In genomic region chr9:114733238-114733637, GRCm38 (mm10) we compare ENCODE assay signal across 19 mouse cellular contexts. TPM values are rescaled to one million over a fixed set of nuclear protein-coding genes. Genes with fewer than 3 reads are reported as not detected.
DNase-seq lines count a peak whose midpoint lies in the region; ATAC-seq and TF ChIP-seq lines count a peak whose summit lies in the region.
"Had no signal": no experiment of that assay in that cellular context is flagged by ENCODE, and none has a peak within 500 bp of the region (broad histone marks: within the 10 kb centered on the region; RNA-seq: fewer than 3 reads in every experiment).

No protein-coding gene starts in this region.

- H3K79me2 ChIP-seq in MEL (ENCODE audit: control insufficient read depth, insufficient read depth, low read length, poor library complexity), result peaks cover 25% of the 10 kb centered on the region

- peak overlapping the region; percentile 71 for H3K27ac ChIP-seq in heart, embryonic 16.5 days (ENCODE audit: low read length)
- 0 out of 2 replicates have a peak overlapping the region, but pooled peaks have one; percentile 5 for H3K27ac ChIP-seq in MEL (ENCODE audit: control insufficient read depth, low read depth, low read length)
- 0 out of 2 replicates have a peak overlapping the region, but pooled peaks have one; percentile 27 for H3K27ac ChIP-seq in intestine, embryonic 14.5 days (ENCODE audit: low read depth)
- no peak overlapping the region for H3K27ac ChIP-seq in liver, embryonic 16.5 days (ENCODE audit: low read length)
- no peak overlapping the region for H3K27ac ChIP-seq in forebrain, embryonic 10.5 days
- H3K27ac ChIP-seq: embryonic facial prominence, embryonic 10.5 days; limb, embryonic 15.5 days; neural tube, embryonic 13.5 days; stomach, embryonic 15.5 days had no signal

- no peaks in the 10 kb centered on the region for H3K36me3 ChIP-seq in heart, embryonic 16.5 days (ENCODE audit: control insufficient read depth, insufficient read depth)
- H3K36me3 ChIP-seq in MEL (ENCODE audit: control insufficient read depth in 1 of 2, insufficient read depth in 2 of 2, low read length in 2 of 2), result peaks cover 3 to 25% of the 10 kb centered on the region in 2 experiments
- H3K36me3 ChIP-seq in intestine, embryonic 14.5 days (ENCODE audit: control insufficient read depth, insufficient read depth, low read length), result 0 out of 2 replicates have a peak, but pooled peaks cover 3% of the 10 kb centered on the region
- no peaks in the 10 kb centered on the region for H3K36me3 ChIP-seq in liver, embryonic 16.5 days (ENCODE audit: control insufficient read depth, insufficient read depth)
- peaks cover 13% of the 10 kb centered on the region for H3K36me3 ChIP-seq in forebrain, embryonic 10.5 days (replicated peaks)
- H3K36me3 ChIP-seq: neural tube, embryonic 13.5 days; stomach, embryonic 15.5 days had no signal

- TF ChIP-seq POLR2A in MEL (IDR thresholded peaks at IDR 0.05; ENCODE audit: control insufficient read depth in 1 of 2, insufficient read depth in 1 of 2, low read depth in 1 of 2, low read length in 2 of 2, poor library complexity in 1 of 2), result no peak

- no peak overlapping the region for H3K4me3 ChIP-seq in heart, embryonic 16.5 days (ENCODE audit: low read length)
- peak overlapping the region in 1 of 2 experiments; percentile 4; a peak in 1 of 4 replicates for H3K4me3 ChIP-seq in MEL (ENCODE audit: control insufficient read depth in 1 of 2, insufficient read depth in 1 of 2, low read depth in 2 of 2, low read length in 2 of 2)
- no peak overlapping the region for H3K4me3 ChIP-seq in intestine, embryonic 14.5 days (ENCODE audit: low read depth, low read length)
- H3K4me3 ChIP-seq in liver, embryonic 16.5 days (ENCODE audit: low read depth, low read length), result no peak overlapping the region
- H3K4me3 ChIP-seq in forebrain, embryonic 10.5 days, result no peak overlapping the region
- H3K4me3 ChIP-seq: neural tube, embryonic 13.5 days; stomach, embryonic 15.5 days had no signal

- no peak for TF ChIP-seq RAD21 in MEL (IDR thresholded peaks at IDR 0.05; ENCODE audit: low read depth, low read length)

- no peak for DNase-seq in heart, adult 9 months (ENCODE audit: low spot score in 2 of 2)
- DNase-seq in MEL (ENCODE audit: low read depth, low spot score), result peak; percentile 64
- DNase-seq in intestine, embryonic 14.5 days (ENCODE audit: low spot score), result no peak
- no peak for DNase-seq in Muller cell, postnatal 12 days (ENCODE audit: inconsistent ontology term)
- no peak for DNase-seq in forebrain, embryonic 10.5 days (ENCODE audit: extremely low spot score, low spot score)
- DNase-seq: adrenal gland, postnatal 14 days; cerebellum, adult 18-20 months; kidney, adult 9 months; lung, postnatal 14 days; right cerebral cortex, postnatal 14 days had no signal

- peak overlapping the region; percentile 55 for H3K9ac ChIP-seq in heart, embryonic 16.5 days (ENCODE audit: low read length)
- H3K9ac ChIP-seq in MEL (ENCODE audit: control insufficient read depth, low read depth, low read length, poor library complexity, severe bottlenecking), result peak overlapping the region; percentile 11
- H3K9ac ChIP-seq in intestine, embryonic 14.5 days (ENCODE audit: low read length), result no peak overlapping the region
- no peak overlapping the region for H3K9ac ChIP-seq in liver, embryonic 16.5 days (ENCODE audit: low read depth, low read length)
- H3K9ac ChIP-seq: limb, embryonic 15.5 days; neural tube, embryonic 13.5 days; stomach, embryonic 15.5 days had no signal

- H3K4me1 ChIP-seq in heart, embryonic 16.5 days (ENCODE audit: control insufficient read depth, insufficient read depth, low read length), result peaks cover 42% of the 10 kb centered on the region
- peaks cover 6 to 23% of the 10 kb centered on the region in 2 experiments for H3K4me1 ChIP-seq in MEL (ENCODE audit: control insufficient read depth in 1 of 2, insufficient read depth in 2 of 2, low read length in 2 of 2)
- peaks cover 18% of the 10 kb centered on the region for H3K4me1 ChIP-seq in intestine, embryonic 14.5 days (replicated peaks; ENCODE audit: control insufficient read depth, insufficient read depth, low read length)
- peaks cover 55% of the 10 kb centered on the region for H3K4me1 ChIP-seq in liver, embryonic 16.5 days (ENCODE audit: control insufficient read depth, low read depth, low read length)
- peaks cover 41% of the 10 kb centered on the region for H3K4me1 ChIP-seq in forebrain, embryonic 10.5 days

- H3K9me3 ChIP-seq in heart, embryonic 16.5 days (replicated peaks; ENCODE audit: control insufficient read depth, low read length), result no peaks in the 10 kb centered on the region
- no peaks in the 10 kb centered on the region for H3K9me3 ChIP-seq in MEL (replicated peaks; ENCODE audit: insufficient read depth, low read length)
- no peaks in the 10 kb centered on the region for H3K9me3 ChIP-seq in intestine, embryonic 14.5 days (ENCODE audit: control insufficient read depth, low read length)
- H3K9me3 ChIP-seq in liver, embryonic 16.5 days (replicated peaks; ENCODE audit: control insufficient read depth, low read length), result no peaks in the 10 kb centered on the region
- no peaks in the 10 kb centered on the region for H3K9me3 ChIP-seq in forebrain, embryonic 10.5 days
- H3K9me3 ChIP-seq: embryonic facial prominence, embryonic 10.5 days; limb, embryonic 15.5 days; neural tube, embryonic 13.5 days; stomach, embryonic 15.5 days had no signal

- 0 out of 4 replicates have a peak, but pooled peaks of 1 of the 2 experiments have one; percentile 8 for TF ChIP-seq EP300 in MEL (IDR thresholded peaks at IDR 0.05; ENCODE audit: low read depth in 1 of 2, low read length in 2 of 2)

- peak overlapping the region; percentile 33 for H3K4me2 ChIP-seq in heart, embryonic 16.5 days (ENCODE audit: low read depth, low read length)
- no peak overlapping the region for H3K4me2 ChIP-seq in intestine, embryonic 14.5 days (ENCODE audit: low read length)
- H3K4me2 ChIP-seq in liver, embryonic 16.5 days (ENCODE audit: low read depth, low read length), result peak overlapping the region; percentile 15
- H3K4me2 ChIP-seq: limb, embryonic 15.5 days; midbrain, embryonic 11.5 days; neural tube, embryonic 13.5 days had no signal

- WGBS in heart, embryonic 16.5 days, result 46% methylated on average over 2 of the region's 2 CpGs
- WGBS in intestine, embryonic 14.5 days, result 47% methylated on average over 2 of the region's 2 CpGs
- WGBS in liver, embryonic 16.5 days (ENCODE audit: insufficient replicate concordance), result 34% methylated on average over 2 of the region's 2 CpGs
- 86% methylated on average over 2 of the region's 2 CpGs for WGBS in forebrain, embryonic 10.5 days

- TF ChIP-seq CTCF in MEL (IDR thresholded peaks at IDR 0.05 in 2 of 3, conservative IDR thresholded peaks at IDR 0.05 in 1 of 3; ENCODE audit: control insufficient read depth in 1 of 3, insufficient read depth in 1 of 3, low read depth in 2 of 3, low read length in 3 of 3, poor library complexity in 1 of 3, severe bottlenecking in 1 of 3), result no peak

- H3K27me3 ChIP-seq in heart, embryonic 16.5 days (ENCODE audit: control insufficient read depth, insufficient read depth, low read length), result no peaks in the 10 kb centered on the region
- H3K27me3 ChIP-seq in MEL (ENCODE audit: control insufficient read depth in 1 of 2, insufficient read depth in 2 of 2, low read length in 2 of 2), result no peaks in the 10 kb centered on the region
- no peaks in the 10 kb centered on the region for H3K27me3 ChIP-seq in intestine, embryonic 14.5 days (replicated peaks; ENCODE audit: control insufficient read depth, insufficient read depth, low read length)
- H3K27me3 ChIP-seq in liver, embryonic 16.5 days (ENCODE audit: control insufficient read depth, insufficient read depth, low read depth, low read length), result no peaks in the 10 kb centered on the region
- H3K27me3 ChIP-seq in forebrain, embryonic 10.5 days (ENCODE audit: poor library complexity, severe bottlenecking), result no peaks in the 10 kb centered on the region
- H3K27me3 ChIP-seq: limb, embryonic 15.5 days; neural tube, embryonic 13.5 days; stomach, embryonic 15.5 days had no signal

- no peak for ATAC-seq in heart, embryonic 16.5 days (replicated peaks; ENCODE audit: extremely low read depth, insufficient read depth, low FRiP score)
- no peak for ATAC-seq in intestine, embryonic 14.5 days (replicated peaks; ENCODE audit: low FRiP score, low TSS enrichment, low read depth)
- ATAC-seq in liver, embryonic 16.5 days (ENCODE audit: low read depth), result no peak
- ATAC-seq: forebrain, embryonic 16.5 days; hindbrain, embryonic 16.5 days had no signal

TF ChIP-seq in MEL, 35 proteins besides CTCF, POLR2A, EP300 and RAD21 (continues in another document):
- 0 out of 2 replicates have a peak, but pooled peaks have one; percentile 33 for TF ChIP-seq SIN3A (IDR thresholded peaks at IDR 0.05; ENCODE audit: low read length)

RNA-seq across cellular contexts. Expression of gene Cmtm6, which starts 2.3 kb away (rescaled TPM):
- 51.0 and 51.6 TPM in 2 replicates for polyA plus RNA-seq in heart, embryonic 16.5 days (2015; fragmentation: Nextera tagmentation; extraction: Ambion mirVana)
- total RNA-seq in MEL (2012; rRNA removed), result 17.6 and 21.0 TPM in 2 replicates
- 10 to 100 TPM in 1 of 2 experiments, not detected in 1; 21.7 TPM for polyA plus RNA-seq in MEL (2012; ENCODE audit: insufficient read depth in 1 of 2, insufficient read length in 2 of 2, low read depth in 1 of 2, low replicate concordance in 2 of 2, missing spikeins in 1 of 2)
- 61.4 and 61.5 TPM in 2 replicates for polyA plus RNA-seq in intestine, embryonic 14.5 days (2014; fragmentation: Nextera tagmentation; extraction: Ambion mirVana)
- 28.9 and 32.2 TPM in 2 replicates for polyA plus RNA-seq in liver, embryonic 16.5 days (2015; fragmentation: Nextera tagmentation; extraction: Ambion mirVana)
- polyA plus RNA-seq in forebrain, embryonic 10.5 days (2016; fragmentation: Nextera tagmentation; extraction: Ambion mirVana), result 29.1 and 29.9 TPM in 2 replicates

RNA-seq across cellular contexts. Expression of gene Dync1li1, which starts 44.6 kb away (rescaled TPM):
- 69.2 and 76.0 TPM in 2 replicates for polyA plus RNA-seq in heart, embryonic 16.5 days (2015; fragmentation: Nextera tagmentation; extraction: Ambion mirVana)
- 35.2 TPM in 2 replicates for total RNA-seq in MEL (2012; rRNA removed)
- 10 to 100 TPM in 1 of 2 experiments, not detected in 1; 40.0 TPM for polyA plus RNA-seq in MEL (2012; ENCODE audit: insufficient read depth in 1 of 2, insufficient read length in 2 of 2, low read depth in 1 of 2, low replicate concordance in 2 of 2, missing spikeins in 1 of 2)
- 41.5 and 55.5 TPM in 2 replicates for polyA plus RNA-seq in intestine, embryonic 14.5 days (2014; fragmentation: Nextera tagmentation; extraction: Ambion mirVana)
- polyA plus RNA-seq in liver, embryonic 16.5 days (2015; fragmentation: Nextera tagmentation; extraction: Ambion mirVana), result 18.4 and 19.3 TPM in 2 replicates
- 74.6 and 78.8 TPM in 2 replicates for polyA plus RNA-seq in forebrain, embryonic 10.5 days (2016; fragmentation: Nextera tagmentation; extraction: Ambion mirVana)

RNA-seq across cellular contexts. Expression of gene Cmtm7, which starts 48.4 kb away (rescaled TPM):
- polyA plus RNA-seq in heart, embryonic 16.5 days (2015; fragmentation: Nextera tagmentation; extraction: Ambion mirVana), result 130 and 138 TPM in 2 replicates
- total RNA-seq in MEL (2012; rRNA removed), result 290 and 352 TPM in 2 replicates
- polyA plus RNA-seq in MEL (2012; ENCODE audit: insufficient read depth in 1 of 2, insufficient read length in 2 of 2, low read depth in 1 of 2, low replicate concordance in 2 of 2, missing spikeins in 1 of 2), result 100 to 1,000 TPM in 1 of 2 experiments, not detected in 1; 545 TPM
- polyA plus RNA-seq in intestine, embryonic 14.5 days (2014; fragmentation: Nextera tagmentation; extraction: Ambion mirVana), result 96.5 and 101 TPM in 2 replicates
- polyA plus RNA-seq in liver, embryonic 16.5 days (2015; fragmentation: Nextera tagmentation; extraction: Ambion mirVana), result 48.4 and 50.5 TPM in 2 replicates
- polyA plus RNA-seq in forebrain, embryonic 10.5 days (2016; fragmentation: Nextera tagmentation; extraction: Ambion mirVana), result 76.9 and 78.7 TPM in 2 replicates

Comparison
In these comparisons a context has a peak if more than half of its experiments do, and no peak if none do; other contexts are left out.
1. H3K27ac ChIP-seq: peak in heart, embryonic 16.5 days (single experiment), MEL (single experiment) and intestine, embryonic 14.5 days (single experiment); none in liver, embryonic 16.5 days (single experiment) and forebrain, embryonic 10.5 days (single experiment).
2. H3K9ac ChIP-seq: peak in heart, embryonic 16.5 days (single experiment) and MEL (single experiment); none in intestine, embryonic 14.5 days (single experiment) and liver, embryonic 16.5 days (single experiment).